Mouse (Mus musculus) colon, adult 2 months (tissue): ENCODE results near the gene Reg3b. TPM values are rescaled to one million over a fixed set of nuclear protein-coding genes. Genes with fewer than 3 reads are reported as not detected.

Experiments
- polyA plus RNA-seq: library from polyadenylated mRNA; depleted of rRNA; stranded (reverse); fragments of >200 nt; gene quantifications from 2 replicates; pipeline ENCODE4 v1.2.3, GENCODE M21; 2012; rRNA removed

Gene Reg3b
- polyA plus RNA-seq: 213 and 608 TPM in 2 replicates

GRCm38 (mm10) chr6:78370357-78370756 is at the start of gene Reg3b:
Gene Reg3b, plus strand, starts transcription at chr6:78370657.

GRCm38 (mm10) chr6:78378765-78379164 is 8.3 kb downstream of the Reg3b start, which contains the start of gene Reg3d:
Gene Reg3d, minus strand, starts transcription at chr6:78378865.

GRCm38 (mm10) chr6:78380409-78380808 is 10.0 kb downstream of the Reg3b start, which contains the start of gene Reg3a:
Gene Reg3a, plus strand, starts transcription at chr6:78380709.

GRCm38 (mm10) chr6:78395323-78395722 is 24.9 kb downstream of the Reg3b start, which contains the start of gene Reg2:
Gene Reg2, plus strand, starts transcription at chr6:78395623.

GRCm38 (mm10) chr6:78422411-78422810 is 52.0 kb downstream of the Reg3b start, which contains the start of gene Reg1:
Gene Reg1, plus strand, starts transcription at chr6:78422711.

Other genes with a start within 250 kb of the Reg3b start
- 4.2 TPM in 1 of 2 replicates, not detected in the other for gene Reg3d, start 8.2 kb downstream of the Reg3b start, polyA plus RNA-seq
- gene Reg3a, start 10.1 kb downstream of the Reg3b start, polyA plus RNA-seq: 0.29 and 1.2 TPM in 2 replicates
- gene Reg2, start 25.0 kb downstream of the Reg3b start, polyA plus RNA-seq: 35.3 TPM in 1 of 2 replicates, not detected in the other
- gene Reg1, start 52.1 kb downstream of the Reg3b start, polyA plus RNA-seq: 0.65 and 342 TPM in 2 replicates
- gene Reg3g, start 98.2 kb downstream of the Reg3b start, polyA plus RNA-seq: 28.2 and 42.0 TPM in 2 replicates